Mouse (Mus musculus) adrenal gland, postnatal 10 days (tissue): Measurements from ENCODE around the gene Sox6. TPM values are rescaled to one million over a fixed set of nuclear protein-coding genes. Genes with fewer than 3 reads are reported as not detected.

ENCODE experiments used
- DNase-seq: peaks from one replicate; pipeline ENCODE4 v3.0.0; 2021; ENCODE audit warnings: mixed read lengths
- total RNA-seq, 2 experiments: library from RNA; stranded (reverse); gene quantifications; 2 replicates each; pipeline ENCODE4 v1.2.3; 2021

Sox6 gene
- total RNA-seq, 2 experiments from 2014 or later = 40.0 to 42.9 TPM

- no peak for DNase-seq
Measured at GRCm38 (mm10) chr7:115747541-115747940, 291.1 kb downstream of the Sox6 start.

DNA sequence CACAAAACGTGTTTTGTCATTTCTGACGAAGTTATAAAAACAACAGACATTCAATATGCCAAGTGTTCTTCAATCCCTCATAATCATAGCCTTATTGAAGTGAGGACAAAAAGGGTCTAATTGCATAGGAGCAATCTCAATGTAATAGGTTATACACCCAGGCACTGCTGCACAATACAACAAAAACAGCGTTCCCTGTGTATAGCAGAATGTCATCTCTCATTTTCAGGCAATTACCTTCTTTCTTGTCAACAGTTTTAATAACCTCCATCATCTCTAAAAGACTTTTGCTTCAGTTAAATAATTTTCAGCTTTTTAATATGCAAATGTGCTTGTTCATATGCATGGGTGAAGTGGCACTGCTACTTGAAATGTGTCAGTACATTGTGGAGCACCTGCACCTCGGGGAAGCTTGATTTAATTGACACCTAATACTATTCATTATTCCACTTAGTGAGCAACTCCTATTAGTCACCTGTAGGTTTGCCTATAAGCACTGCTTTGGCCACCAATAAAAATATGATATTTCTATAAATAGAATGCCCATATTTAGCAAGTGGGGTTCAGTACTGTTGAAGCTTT, 292.8 kb downstream of the Sox6 start:
- DNase-seq = no peak

DNA sequence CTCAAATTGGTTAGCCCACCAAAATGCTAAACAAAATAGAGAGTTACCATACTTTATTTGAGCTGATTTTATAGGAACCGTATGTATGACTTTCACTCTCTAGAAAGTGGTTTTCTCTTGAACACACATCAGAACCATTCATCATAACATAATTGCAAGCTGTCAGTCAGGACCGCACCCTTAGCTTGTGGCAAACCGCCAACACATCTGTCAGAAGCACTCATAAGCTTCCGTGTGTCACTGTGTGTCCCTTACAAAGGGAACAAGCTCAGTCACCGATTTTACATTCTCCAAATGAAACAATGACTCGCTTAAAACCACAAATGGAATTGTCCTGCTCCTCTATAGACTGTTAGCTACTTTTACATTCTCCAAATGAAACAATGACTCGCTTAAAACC, 304.5 kb downstream of the Sox6 start:
- no peak for DNase-seq

GRCm38 (mm10) chr7:115732824-115733223, 305.8 kb downstream of the Sox6 start:
- DNase-seq = no peak

DNA sequence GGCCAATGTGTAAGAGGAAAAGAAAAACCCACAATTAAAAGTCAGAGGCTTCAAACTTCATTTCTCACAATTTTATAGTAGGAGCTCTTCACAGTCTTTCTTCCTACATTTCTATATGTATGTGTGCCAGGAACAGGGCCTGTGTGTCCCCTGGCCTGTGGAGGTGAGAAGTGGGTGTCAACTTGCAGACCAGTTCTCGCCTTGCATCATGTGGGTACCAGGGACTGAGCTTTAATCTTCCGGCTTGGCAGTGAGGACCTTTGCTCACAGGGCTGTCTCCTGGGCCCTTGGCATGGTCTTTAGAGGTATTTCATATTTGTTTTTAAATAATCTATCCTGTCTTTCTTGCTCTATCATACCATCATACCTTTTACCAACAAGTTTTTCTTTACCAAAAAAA, 311.8 kb downstream of the Sox6 start:
- DNase-seq = no peak

GRCm38 (mm10) chr7:115724404-115724803, 314.2 kb downstream of the Sox6 start:
- DNase-seq = no peak

DNA sequence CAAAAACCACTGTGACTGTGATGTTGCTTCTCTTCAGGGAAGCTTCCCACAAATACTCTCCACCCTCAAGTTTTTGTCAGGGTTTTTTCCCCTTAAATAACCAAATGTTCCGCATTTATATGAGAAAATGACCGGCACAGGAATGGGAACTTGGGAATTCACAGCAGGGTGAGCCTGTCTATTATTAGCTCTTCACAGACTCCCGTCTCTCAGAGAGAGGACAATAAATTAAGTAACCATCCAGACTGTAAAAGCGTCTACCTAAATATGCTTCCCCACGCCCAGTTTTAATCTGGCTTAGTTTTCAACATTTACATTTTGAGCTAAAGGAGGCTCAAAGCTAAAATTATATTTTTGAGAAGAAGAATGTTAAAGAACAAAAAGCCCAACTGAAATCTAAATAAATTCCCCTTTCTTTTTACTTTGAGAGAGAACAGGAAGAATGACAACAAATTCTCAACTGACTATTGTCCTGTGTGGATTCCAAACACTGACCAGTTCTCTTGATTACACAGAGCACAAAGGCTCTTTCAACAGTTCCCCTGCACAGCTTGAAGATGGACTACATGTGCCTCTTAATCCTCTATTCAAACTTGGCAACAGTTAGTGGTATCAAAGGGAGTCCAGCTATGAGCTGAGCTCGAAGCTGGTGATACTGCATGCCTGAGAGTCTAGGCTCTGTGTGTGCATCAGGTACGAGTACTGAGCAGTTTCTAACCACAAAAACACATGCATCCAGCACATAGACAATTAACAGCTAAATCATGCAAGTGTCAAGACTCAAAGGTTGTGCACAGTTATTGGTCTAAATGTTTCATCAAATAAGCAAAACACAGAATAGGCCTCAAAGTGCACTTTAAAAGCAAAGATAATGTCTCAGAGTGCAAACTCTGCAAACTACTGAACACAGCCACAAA, 316.7 kb downstream of the Sox6 start:
- no peak for DNase-seq

DNA sequence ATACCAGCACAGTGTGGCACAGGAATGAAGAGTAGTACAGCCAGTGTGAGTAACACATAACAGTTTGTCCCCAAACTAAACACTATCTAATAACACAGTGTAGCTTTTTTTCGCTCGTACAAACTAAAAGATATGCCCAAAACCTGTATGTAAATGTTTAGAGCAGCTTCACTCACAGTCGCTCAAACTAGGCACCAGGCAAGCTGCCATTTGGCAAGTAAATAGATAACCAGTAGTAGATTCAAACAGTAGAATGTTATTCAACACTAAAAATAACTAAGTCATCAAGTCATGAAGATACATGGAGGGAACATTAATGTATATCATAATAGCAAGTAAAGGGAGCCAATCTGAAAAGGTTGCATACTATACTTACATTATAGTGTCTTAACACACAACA, 318.8 kb downstream of the Sox6 start:
- no peak for DNase-seq

DNA sequence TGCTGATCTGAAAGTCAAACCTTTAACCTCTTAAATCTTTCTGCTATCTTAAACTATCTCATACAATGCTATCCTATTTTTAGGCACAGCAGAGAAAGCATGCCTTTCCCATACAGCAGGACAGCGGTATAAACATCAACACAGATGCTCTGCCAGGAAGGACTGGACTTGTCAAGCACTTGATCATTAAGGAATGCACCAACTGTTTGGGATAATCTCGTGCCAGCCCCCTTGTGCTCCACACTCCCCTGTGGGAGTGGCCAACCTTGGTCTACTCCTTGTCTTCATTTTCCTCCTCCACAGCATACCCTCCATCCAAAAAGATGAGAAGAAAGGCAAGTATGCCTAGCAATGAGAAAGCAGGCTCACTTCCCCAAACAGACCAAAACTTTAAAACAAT, 332.5 kb downstream of the Sox6 start:
- DNase-seq = no peak

- no peak for DNase-seq
Measured at GRCm38 (mm10) chr7:115698105-115698504, 340.5 kb downstream of the Sox6 start.

DNA sequence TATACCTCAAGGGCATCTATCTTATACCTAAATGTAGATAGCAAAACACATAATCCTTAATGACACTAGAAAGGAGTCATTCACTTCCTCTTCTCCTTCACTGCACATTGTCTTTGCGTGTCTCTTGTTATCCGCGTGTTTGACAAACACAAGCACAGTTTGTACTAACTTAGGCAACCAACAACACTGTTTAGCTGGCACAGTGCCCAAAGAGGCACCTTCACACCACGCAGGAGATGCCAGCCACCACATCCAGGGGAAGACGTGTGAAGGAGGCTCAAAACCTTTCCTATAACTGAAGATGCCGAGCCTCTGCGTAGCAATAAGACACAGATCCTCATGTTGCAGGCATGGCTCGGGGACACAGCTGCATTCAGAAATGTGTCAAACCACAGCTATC, 345.4 kb downstream of the Sox6 start:
- DNase-seq = no peak

- DNase-seq = no peak
Measured at GRCm38 (mm10) chr7:115691091-115691490, 347.5 kb downstream of the Sox6 start.

GRCm38 (mm10) chr7:115686687-115687086, 351.9 kb downstream of the Sox6 start:
- DNase-seq = no peak

GRCm38 (mm10) chr7:115684142-115684541, 354.5 kb downstream of the Sox6 start:
- DNase-seq = no peak

DNA sequence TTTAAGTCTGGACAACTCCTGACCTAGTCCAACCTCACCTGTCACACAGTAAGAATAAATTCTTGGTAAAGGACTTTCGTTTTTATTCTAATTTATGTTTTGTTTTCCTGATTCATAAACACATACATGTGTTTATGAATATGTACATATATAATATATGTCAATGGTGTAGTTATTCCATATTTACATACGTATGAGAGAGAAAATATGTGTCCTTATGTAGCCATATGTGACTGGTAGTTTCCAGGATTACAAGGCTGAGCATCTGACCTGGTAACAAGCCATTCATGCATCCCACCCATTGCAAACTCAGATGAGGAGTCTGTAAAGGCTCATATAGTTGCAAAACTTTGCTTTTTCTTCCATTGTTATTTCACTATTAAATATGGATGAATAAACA, 366.8 kb downstream of the Sox6 start:
- no peak for DNase-seq

GRCm38 (mm10) chr7:115671272-115671671, 367.3 kb downstream of the Sox6 start:
- no peak for DNase-seq

- DNase-seq = no peak
Measured at GRCm38 (mm10) chr7:115669207-115670004, 369.2 kb downstream of the Sox6 start.

DNA sequence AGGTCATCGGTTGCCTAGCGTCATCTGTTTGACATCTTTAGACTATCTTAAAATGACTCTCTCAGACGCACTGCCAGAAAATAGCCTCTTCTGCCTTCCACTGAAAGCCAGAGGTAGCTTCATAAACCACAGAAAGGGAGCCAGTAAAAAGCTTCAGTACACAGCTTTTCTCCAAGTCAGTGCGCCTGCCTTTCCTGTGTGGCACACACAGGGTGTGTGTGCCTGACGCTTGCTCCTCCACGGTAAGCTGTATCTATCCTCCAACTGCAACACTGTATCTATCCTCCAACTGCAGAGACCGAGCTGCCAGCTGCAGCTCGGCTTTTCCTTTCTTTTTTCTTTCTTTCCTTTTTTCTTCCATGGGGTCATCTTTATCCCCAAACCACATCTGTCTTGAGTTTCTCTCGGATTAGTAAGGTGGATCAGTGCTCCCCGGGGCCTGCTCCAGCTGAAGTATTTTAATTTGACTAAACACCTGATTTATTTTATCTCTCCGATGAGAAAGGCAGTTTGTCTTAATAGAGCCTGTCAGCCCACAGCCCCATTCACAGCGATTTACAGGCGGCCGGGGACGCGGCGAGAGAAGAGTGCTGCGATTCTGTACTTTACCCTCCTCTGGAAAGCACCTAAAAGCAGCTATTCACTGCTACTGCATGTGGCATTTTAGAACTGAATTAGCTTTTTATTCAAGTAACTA, 371.8 kb downstream of the Sox6 start:
- no peak for DNase-seq

GRCm38 (mm10) chr7:115663399-115663798, 375.2 kb downstream of the Sox6 start:
- DNase-seq = no peak

- DNase-seq = no peak
Measured at GRCm38 (mm10) chr7:115662121-115662520, 376.5 kb downstream of the Sox6 start.

- DNase-seq = no peak
Measured at GRCm38 (mm10) chr7:115646696-115647095, 391.9 kb downstream of the Sox6 start.

- no peak for DNase-seq
Measured at GRCm38 (mm10) chr7:115645971-115646447, 392.6 kb downstream of the Sox6 start.
